Mouse (Mus musculus) ES-E14 (cell line): ENCODE results near the gene Arhgap9. TPM values are rescaled to one million over a fixed set of nuclear protein-coding genes. Genes with fewer than 3 reads are reported as not detected.
A peak's percentile ranks its signal among the peaks of the same experiment; 100 is the strongest.

Experiments used
- DNase-seq: peaks from one replicate; pipeline ENCODE4 v3.0.0-alpha.2; 2013; ENCODE audit warnings: low read depth, low spot score
- H3K27ac ChIP-seq: 2 replicates; pipeline ENCODE4 v1.5.1; 2012; ENCODE audit warnings: low read depth, mild to moderate bottlenecking, low read length, moderate library complexity, mixed read lengths; ENCODE audit not compliant: poor library complexity, insufficient read depth, severe bottlenecking
- H3K36me3 ChIP-seq: 2 replicates; pipeline ENCODE4 v1.6.1; 2012; ENCODE audit warnings: mild to moderate bottlenecking, low read length, moderate library complexity, mixed read lengths; ENCODE audit not compliant: control insufficient read depth, poor library complexity, insufficient read depth, severe bottlenecking
- H3K4me1 ChIP-seq, 2 experiments: fragments of 150-350 bp in 1 of 2; sonication (generic) in 1 of 2; 2 replicates each; pipeline ENCODE4 v1.6.1; 2012; ENCODE audit warnings: low read length in 2 of 2, mild to moderate bottlenecking in 1 of 2, mixed read lengths in 1 of 2; ENCODE audit not compliant: control insufficient read depth in 2 of 2, insufficient read depth in 2 of 2, poor library complexity in 1 of 2
- H3K4me3 ChIP-seq, 2 experiments: fragments of 150-350 bp in 1 of 2; sonication (generic) in 1 of 2; 2 replicates each; pipeline ENCODE4 v1.5.1; 2012; ENCODE audit warnings: low read length in 2 of 2, low read depth in 1 of 2, mild to moderate bottlenecking in 1 of 2, mixed read lengths in 1 of 2; ENCODE audit not compliant: insufficient read depth in 1 of 2, poor library complexity in 1 of 2, severe bottlenecking in 1 of 2
- H3K9ac ChIP-seq: 2 replicates; pipeline ENCODE4 v1.6.1; 2012; ENCODE audit warnings: low read depth, mild to moderate bottlenecking, low read length, mixed read lengths; ENCODE audit not compliant: poor library complexity, insufficient read depth, severe bottlenecking
- H3K9me3 ChIP-seq: fragments of 150-350 bp; sonication (generic); 2 replicates; pipeline ENCODE4 v1.6.1; 2012; ENCODE audit warnings: low read depth, mild to moderate bottlenecking, low read length; ENCODE audit not compliant: control insufficient read depth, insufficient read depth
- CHD2 ChIP-seq: IDR thresholded peaks from 2 replicates; pipeline ENCODE4 v1.6.1; 2014; ENCODE audit warnings: mild to moderate bottlenecking, low read depth, low read length, inconsistent platforms
- HCFC1 ChIP-seq: IDR thresholded peaks from 2 replicates; pipeline ENCODE4 v1.6.1; 2012; ENCODE audit warnings: low read length, inconsistent platforms, borderline replicate concordance; ENCODE audit not compliant: insufficient read depth
- MAFK ChIP-seq: IDR thresholded peaks from 2 replicates; pipeline ENCODE4 v1.6.1; 2014; ENCODE audit warnings: mild to moderate bottlenecking, low read depth, low read length, inconsistent platforms; ENCODE audit not compliant: insufficient read depth
- ZC3H11A ChIP-seq: IDR thresholded peaks from 2 replicates; pipeline ENCODE4 v1.6.1; 2012; ENCODE audit warnings: low read depth, mild to moderate bottlenecking, inconsistent platforms, low read length, borderline replicate concordance
- ZNF384 ChIP-seq: IDR thresholded peaks from 2 replicates; pipeline ENCODE4 v1.6.1; 2012; ENCODE audit warnings: low read depth, low read length, inconsistent platforms
- in situ Hi-C, 2 experiments: fragments of 600-800 bp; cut with MboI; formaldehyde crosslinking; loops; one replicate each; pipeline ENCODE4 v1.15.1; 2025; ENCODE audit warnings: low sequenced_read_pairs in 2 of 2, inconsistent platforms in 1 of 2; ENCODE audit not compliant: unreplicated experiment in 2 of 2
- total RNA-seq: library from RNA; depleted of rRNA; stranded (reverse); fragments of 300-350 nt; gene quantifications from 2 replicates; pipeline ENCODE4 v1.2.3, GENCODE M21; 2012

Arhgap9 gene
- total RNA-seq, 1 experiment, result 2.6 TPM

DNA sequence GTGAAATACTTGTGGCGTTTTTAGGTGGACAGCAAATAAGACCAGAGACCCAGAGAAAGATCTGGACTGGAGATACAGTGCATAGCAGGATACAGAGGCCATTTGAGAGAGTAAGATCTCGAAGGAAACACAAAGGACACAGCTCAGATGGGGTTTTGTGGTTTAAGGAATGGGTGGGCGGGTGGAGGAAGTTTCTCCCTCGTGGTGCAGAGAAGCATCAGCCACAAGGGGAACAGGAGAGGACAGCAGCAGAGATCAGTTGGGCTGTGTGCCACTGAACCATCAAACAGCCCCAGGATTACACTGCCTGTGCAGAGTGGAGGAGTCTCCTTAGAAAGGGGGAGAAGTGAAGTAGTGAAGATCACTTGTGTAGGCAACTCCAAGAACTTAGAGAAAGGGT is 3.8 kb upstream of the Arhgap9 start:
- no peak for DNase-seq
- in situ Hi-C loops, result no loop called here
- Histone ChIP-seq H3K4me1 (peaks cover 0 to 12% of the 10 kb centered on the region in 2 experiments; a peak in 3 of 4 replicates), H3K27ac (no peak overlapping the region), H3K36me3 (no peaks in the 10 kb centered on the region), H3K9me3 (no peaks in the 10 kb centered on the region), H3K4me3 (no peak overlapping the region), H3K9ac (no peak overlapping the region)
- TF ChIP-seq HCFC1 (no peak), ZNF384 (no peak), ZC3H11A (no peak), MAFK (no peak), CHD2 (no peak)

DNA sequence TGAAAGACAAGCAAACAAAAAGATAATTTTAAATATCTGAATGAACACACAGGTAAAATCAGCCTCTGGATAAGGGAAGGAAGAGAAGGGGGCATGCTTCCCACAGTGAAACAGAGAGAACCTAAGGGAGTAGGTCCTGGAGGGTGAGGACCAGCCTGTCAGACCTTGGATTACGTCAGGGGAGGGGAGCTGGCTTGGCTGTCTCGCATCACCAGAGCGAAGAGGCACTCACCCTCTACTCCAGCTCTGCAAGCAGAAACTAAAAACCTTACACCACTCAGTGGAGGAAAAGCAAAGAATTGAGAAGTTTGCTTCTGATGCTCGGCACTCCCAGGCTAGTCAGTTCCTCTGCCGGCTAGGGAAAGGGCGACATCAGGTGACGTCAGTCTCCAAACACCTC is 1.8 kb upstream of the Arhgap9 start:
- Histone ChIP-seq H3K4me3 (no peak overlapping the region), H3K27ac (no peak overlapping the region), H3K9me3 (no peaks in the 10 kb centered on the region), H3K9ac (no peak overlapping the region), H3K36me3 (no peaks in the 10 kb centered on the region), H3K4me1 (peaks cover 0 to 16% of the 10 kb centered on the region in 2 experiments; a peak in 3 of 4 replicates)
- TF ChIP-seq ZC3H11A (no peak), HCFC1 (no peak), ZNF384 (no peak), MAFK (no peak), CHD2 (no peak)
- no peak for DNase-seq
- in situ Hi-C loops, result no loop called here

DNA sequence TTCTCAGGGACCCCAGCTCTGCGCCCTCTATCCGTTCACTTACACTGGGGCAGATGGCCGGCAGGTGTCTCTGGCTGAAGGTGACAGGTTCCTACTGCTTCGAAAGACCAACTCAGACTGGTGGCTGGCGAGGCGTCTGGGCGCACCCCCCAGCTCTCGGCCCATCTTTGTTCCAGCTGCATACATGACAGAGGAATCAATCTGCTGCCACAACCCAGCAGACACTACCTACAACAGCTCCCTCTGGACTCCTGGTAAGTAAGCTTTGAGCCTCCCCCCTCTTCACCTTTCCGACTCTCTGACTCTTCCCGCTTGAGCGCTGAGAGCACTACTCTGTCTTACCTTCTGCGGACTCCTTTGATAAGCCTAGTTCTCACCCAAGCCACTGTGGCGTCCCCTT is 414 bp downstream of the Arhgap9 start:
- H3K9ac ChIP-seq, result peak overlapping the region; percentile 17; the same call in 1 of the 2 replicates
- H3K4me3 ChIP-seq, result no peak overlapping the region
- no peak for DNase-seq
- H3K27ac ChIP-seq, result no peak overlapping the region
- H3K4me1 ChIP-seq, result peaks cover 2 to 21% of the 10 kb centered on the region in 2 experiments; a peak in 3 of 4 replicates
- TF ChIP-seq MAFK, result no peak
- no peak for TF ChIP-seq CHD2
- TF ChIP-seq HCFC1, result no peak
- TF ChIP-seq ZC3H11A, result no peak
- no peak for TF ChIP-seq ZNF384
- in situ Hi-C loops, result no loop called here
- no peaks in the 10 kb centered on the region for H3K36me3 ChIP-seq
- H3K9me3 ChIP-seq, result no peaks in the 10 kb centered on the region

DNA sequence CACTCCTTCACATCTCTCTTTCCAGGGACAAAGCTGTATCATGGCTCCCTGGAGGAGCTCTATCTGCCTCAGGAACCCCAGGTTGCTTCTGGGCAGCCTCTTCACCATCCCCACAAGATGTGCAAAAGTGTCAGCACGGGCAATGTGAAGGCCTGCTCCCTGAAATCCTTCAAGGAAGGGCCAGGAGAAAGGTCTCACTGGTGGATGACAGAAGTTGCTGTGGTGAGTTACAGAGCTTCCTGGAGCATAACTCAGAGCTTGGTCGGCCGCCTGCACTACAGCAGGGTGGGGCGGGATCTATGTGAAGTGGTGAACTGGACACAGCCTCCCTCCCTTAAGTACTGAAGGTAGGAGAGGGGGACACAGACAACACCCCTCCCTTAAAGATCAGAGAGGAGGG is 905 bp downstream of the Arhgap9 start:
- no peak overlapping the region for H3K9ac ChIP-seq
- no peak overlapping the region for H3K4me3 ChIP-seq
- H3K9me3 ChIP-seq, result no peaks in the 10 kb centered on the region
- no peak overlapping the region for H3K27ac ChIP-seq
- H3K4me1 ChIP-seq, result peaks cover 3 to 22% of the 10 kb centered on the region in 2 experiments; a peak in 3 of 4 replicates
- no peaks in the 10 kb centered on the region for H3K36me3 ChIP-seq
- no peak for DNase-seq
- in situ Hi-C loops, result no loop called here
- no peak for TF ChIP-seq HCFC1
- no peak for TF ChIP-seq ZNF384
- TF ChIP-seq MAFK, result no peak
- no peak for TF ChIP-seq ZC3H11A
- no peak for TF ChIP-seq CHD2
